Mouse (Mus musculus) splenic B cell, adult 2 months (primary cell): ENCODE measurements around the gene Myh9.
"Not testable (repeated sequence)": the region's sequence is repeated elsewhere in the genome, so short reads cannot be mapped to it uniquely, and the experiment has no call there.

ENCODE experiments used
- DNase-seq: peaks from one replicate; pipeline ENCODE4 v3.0.0-alpha.2; 2011; ENCODE audit warnings: low read depth, low spot score
- H3K27me3 ChIP-seq: 2 replicates; pipeline ENCODE4 v1.6.1; 2012; ENCODE audit warnings: mild to moderate bottlenecking, low read length, moderate library complexity, mixed read lengths; ENCODE audit not compliant: control insufficient read depth, poor library complexity, insufficient read depth, severe bottlenecking
- H3K36me3 ChIP-seq: 2 replicates; pipeline ENCODE4 v1.6.1; 2012; ENCODE audit warnings: mild to moderate bottlenecking, low read length, moderate library complexity, mixed read lengths; ENCODE audit not compliant: control insufficient read depth, poor library complexity, insufficient read depth, severe bottlenecking

Myh9 gene

DNA sequence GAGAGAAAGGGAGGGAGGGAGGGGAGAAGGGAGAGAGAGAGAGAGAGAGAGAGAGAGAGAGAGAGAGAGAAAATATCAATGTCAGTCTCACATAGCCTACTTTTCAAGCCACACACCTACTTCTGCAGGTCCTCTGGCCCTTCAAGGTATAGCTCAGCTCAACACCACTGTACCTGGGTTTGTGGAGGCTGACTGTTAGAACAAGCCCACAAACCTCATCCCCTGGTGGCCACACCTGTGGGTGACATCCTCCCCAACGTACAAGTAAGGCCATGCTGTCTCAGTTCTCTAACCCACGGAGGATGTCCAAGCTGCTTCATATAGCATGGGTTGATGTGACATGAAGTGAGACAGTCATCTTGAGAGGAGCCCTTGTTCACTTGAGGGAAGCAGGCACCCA is 35.2 kb upstream of the Myh9 start:
- peak; percentile 66 for DNase-seq
- Histone ChIP-seq H3K36me3 (no peaks in the 10 kb centered on the region), H3K27me3 (no peaks in the 10 kb centered on the region)

DNA sequence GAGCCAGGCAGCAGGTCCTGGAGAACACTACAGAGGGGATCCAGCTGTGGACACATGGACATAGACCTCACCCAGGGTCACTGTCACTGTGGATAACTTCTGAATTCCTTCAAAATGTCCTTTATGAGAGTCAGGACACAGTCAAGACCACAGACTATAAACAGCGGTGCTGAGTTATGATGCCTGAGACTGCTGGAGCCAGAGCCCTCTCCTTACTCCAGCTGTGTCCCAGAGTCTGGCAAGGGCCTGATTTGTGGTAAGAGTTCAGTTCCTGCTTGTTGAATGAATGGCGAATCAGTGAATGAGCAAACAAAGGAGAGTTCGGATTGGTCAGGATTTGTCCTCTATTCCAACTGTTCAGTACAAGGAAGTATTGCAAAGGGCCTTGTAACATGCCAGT is 34.7 kb upstream of the Myh9 start:
- H3K27me3 ChIP-seq, result no peaks in the 10 kb centered on the region
- DNase-seq, result no peak
- no peaks in the 10 kb centered on the region for H3K36me3 ChIP-seq

DNA sequence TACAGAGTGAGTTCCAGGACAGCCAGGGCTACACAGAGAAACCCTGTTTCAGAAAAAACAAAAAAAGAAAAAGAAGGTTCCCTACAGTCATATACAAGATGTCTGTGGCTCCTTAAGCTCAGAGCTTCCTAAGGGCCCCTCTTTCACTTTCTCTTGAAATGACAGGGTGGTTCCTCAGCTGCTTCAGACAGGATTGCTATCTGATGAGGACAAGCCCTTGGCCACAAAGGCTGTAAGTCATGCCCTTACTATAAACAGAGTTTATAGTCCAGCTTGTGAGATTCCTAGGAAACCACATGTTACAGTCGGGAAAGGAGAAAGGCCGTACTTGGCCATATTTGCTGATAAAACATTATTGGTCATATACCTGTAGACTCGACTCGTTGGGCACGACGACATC is 34.0 kb upstream of the Myh9 start:
- no peak for DNase-seq

DNA sequence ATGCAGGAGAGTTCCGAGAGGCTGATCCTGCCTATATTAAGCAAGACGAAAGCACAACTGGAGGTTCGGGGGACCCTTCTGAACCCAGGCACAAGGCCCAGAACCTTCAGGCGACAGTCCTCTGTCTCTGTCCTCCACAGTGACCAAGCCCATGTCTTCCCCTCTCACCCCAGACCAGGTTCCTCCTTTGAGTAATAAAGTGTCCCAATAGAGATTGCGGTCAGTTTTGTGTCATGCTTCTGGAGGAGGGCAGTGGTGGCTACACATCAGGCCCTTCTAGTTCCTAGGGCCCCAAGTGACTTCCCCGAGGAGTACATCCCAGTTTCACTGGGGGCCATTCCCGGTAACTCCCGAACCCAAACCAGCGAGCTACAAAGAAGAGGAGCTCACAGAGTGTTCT is 32.8 kb upstream of the Myh9 start:
- no peaks in the 10 kb centered on the region for H3K36me3 ChIP-seq
- H3K27me3 ChIP-seq, result no peaks in the 10 kb centered on the region
- DNase-seq, result no peak

More for the DNA sequence above, 34.0 kb upstream of the Myh9 start:
- Histone ChIP-seq H3K27me3 (no peaks in the 10 kb centered on the region), H3K36me3 (no peaks in the 10 kb centered on the region)

DNA sequence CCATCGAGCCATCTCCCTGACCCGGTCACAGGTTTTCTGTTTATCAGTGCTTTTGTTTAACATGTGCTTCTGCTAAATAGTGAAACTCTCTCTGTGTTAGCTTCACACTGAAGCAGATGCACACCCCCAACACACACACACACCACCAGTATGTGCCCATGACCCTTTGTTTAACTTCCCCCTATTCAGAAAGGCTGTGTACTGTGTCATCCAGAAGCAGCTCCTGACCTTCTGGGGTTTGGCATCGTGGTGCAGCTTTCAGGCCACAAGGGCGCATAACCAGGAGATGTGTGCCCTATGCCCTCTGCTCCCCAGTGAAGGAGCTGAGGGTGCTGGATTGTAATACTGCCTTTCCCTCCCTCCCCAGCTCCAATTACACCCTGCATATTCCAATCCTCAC is 32.3 kb upstream of the Myh9 start:
- Histone ChIP-seq H3K36me3 (no peaks in the 10 kb centered on the region), H3K27me3 (no peaks in the 10 kb centered on the region)
- no peak for DNase-seq

DNA sequence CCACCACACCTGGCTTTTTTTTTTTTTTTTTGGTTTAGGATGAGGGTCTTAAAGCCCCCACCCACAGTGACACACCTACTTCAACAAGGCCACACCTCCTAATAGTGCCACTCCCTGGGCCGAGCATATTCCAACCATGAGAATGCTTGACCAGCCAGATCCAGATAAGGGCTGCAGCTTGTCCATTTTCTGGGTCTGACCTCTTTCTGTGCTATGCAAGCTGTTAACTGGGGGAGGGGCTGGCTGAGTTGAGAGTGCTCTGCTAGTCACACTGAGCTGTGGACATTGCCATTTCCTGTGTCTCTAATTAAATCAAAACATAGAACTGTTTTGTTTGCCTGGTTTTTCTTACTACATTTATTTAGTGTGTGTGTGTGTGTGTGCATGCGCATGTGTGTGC is 31.6 kb upstream of the Myh9 start:
- DNase-seq, result no peak
- Histone ChIP-seq H3K36me3 (no peaks in the 10 kb centered on the region), H3K27me3 (no peaks in the 10 kb centered on the region)

DNA sequence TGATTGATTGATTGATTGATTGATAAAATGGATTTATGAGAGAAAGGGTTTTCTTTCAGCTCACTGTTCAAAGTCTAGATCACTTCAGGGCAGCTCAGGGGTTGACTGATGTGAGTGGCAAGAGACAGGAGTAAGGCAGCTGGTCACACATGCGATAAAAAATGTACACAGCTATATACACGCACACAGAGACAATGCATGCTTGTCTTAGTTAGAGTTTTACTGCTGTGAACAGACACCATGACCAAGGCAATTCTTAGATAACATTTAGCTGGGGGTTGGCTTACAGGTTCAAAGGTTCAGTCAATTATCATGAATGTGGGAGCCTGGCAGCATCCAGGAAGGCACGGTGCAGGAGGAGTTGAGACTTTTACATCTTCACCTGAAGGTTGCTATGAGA is 31.0 kb upstream of the Myh9 start:
- DNase-seq, result no peak
- no peaks in the 10 kb centered on the region for H3K27me3 ChIP-seq
- no peaks in the 10 kb centered on the region for H3K36me3 ChIP-seq

DNA sequence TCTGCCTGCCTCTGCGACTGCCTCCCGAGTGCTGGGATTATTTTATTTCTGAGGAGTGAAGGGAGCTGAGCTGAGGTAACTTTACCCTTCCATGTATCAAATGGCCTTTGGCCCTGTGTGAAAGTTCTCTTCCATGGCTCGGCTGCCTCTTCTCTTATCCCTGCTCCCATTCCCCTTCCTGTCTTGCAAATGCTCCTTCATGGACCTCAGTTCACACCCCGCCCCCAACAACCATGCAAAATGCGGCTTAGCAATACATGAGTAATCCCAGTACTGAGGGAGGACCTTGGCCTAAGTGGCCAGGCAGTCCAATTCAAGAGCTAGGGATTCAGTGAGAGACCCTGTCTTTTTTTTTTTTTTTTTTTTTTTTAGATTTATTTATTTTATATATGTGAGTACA is 26.4 kb upstream of the Myh9 start:
- Histone ChIP-seq H3K27me3 (no peaks in the 10 kb centered on the region), H3K36me3 (no peaks in the 10 kb centered on the region)
- DNase-seq, result no peak

DNA sequence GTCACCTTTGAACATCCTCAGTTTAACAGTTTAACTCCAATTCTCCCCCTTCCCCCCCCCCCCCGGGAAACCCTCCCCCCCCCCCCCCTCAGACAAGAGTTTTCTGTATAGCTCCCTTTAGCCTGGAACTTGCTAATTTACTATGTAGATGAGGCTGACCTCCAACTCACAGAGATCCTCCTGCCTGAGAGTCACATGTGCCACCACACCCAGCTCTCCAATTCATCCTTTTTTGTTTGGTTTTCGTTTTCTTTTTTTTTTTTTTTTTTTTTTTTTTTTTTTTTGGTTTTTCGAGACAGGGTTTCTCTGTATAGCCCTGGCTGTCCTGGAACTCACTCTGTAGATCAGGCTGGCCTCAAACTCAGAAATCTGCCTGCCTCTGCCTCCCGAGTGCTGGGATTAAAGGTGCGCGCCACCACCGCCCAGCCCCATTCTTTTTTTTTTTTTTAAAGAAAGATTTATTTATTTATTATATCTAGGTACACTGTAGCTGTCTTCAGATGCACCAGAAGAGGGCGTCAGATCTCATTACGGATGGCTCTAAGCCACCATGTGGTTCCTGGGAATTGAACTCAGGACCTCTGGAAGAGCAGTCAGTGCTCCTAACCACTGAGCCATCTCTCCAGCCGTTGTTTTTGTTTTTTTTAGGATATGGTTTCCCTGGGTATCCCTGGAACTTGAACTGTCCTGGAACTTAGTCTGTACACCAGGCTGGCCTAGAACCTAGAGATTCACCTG is 25.4 kb upstream of the Myh9 start:
- DNase-seq, H3K36me3 ChIP-seq, H3K27me3 ChIP-seq: not testable (repeated sequence)

DNA sequence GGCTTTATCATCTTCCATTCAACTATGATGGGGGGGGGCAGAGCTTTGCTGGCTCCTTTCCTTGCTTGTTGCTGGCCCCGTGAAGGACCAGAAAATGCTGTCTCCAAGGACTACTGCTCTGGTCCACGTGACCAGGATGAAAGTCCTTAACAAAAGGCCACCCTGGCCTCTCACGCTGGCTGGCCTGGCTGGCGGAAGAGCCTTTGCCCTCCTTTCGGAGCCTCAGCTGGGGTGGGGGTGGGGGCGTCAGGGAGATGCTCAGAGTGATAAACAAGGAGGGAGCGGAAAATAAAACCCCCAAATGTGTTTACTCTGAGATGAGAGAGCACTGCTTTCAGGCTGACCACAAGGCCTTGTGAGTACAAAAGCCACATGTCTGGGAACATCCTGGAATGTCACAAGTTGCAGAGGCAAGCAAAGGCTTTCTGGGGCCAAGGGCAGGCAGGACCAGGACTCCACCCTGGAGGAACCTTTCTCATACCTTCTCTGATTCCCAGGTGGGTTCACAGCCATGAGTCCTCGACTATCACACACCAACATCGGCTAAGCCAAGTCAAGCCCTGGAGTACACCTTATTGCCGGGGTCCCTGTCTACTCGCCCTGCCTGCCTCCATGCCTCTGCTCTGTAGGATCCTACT is 24.7 kb upstream of the Myh9 start:
- no peaks in the 10 kb centered on the region for H3K36me3 ChIP-seq
- H3K27me3 ChIP-seq, result no peaks in the 10 kb centered on the region
- DNase-seq, result no peak

DNA sequence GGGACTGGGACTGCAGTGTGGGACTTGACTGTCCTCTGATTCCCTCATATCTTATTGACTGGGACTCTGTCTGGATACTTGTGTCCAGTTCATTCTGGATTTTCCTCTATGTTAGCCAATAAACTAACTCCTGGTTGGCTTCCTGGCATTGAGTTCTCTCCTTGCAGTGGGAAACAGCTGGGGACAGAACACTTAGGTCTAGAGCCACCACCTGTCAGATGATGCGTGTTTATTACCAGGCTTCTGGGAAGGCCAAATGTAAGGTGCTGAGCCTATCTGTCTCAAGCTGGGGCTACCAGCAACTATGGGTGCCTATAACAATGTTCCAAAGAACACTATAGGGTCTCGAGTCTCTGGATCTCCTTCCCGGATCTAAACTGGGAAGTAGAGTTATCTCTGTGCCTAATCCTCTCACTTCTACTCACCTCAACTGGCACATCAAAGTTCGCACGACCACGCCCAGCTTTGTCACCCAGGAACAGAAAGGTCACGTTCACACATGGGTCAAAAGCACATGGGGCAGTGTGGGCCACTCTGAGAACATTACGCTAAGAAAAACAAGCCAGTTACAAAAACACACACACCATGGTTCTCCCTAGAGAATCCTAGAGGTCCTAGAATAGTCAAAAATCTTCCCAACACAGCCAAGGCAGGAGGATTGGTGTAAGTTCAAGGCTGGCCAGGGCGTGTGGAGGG is 22.2 kb upstream of the Myh9 start:
- H3K27me3 ChIP-seq, result no peaks in the 10 kb centered on the region
- no peak for DNase-seq
- no peaks in the 10 kb centered on the region for H3K36me3 ChIP-seq

DNA sequence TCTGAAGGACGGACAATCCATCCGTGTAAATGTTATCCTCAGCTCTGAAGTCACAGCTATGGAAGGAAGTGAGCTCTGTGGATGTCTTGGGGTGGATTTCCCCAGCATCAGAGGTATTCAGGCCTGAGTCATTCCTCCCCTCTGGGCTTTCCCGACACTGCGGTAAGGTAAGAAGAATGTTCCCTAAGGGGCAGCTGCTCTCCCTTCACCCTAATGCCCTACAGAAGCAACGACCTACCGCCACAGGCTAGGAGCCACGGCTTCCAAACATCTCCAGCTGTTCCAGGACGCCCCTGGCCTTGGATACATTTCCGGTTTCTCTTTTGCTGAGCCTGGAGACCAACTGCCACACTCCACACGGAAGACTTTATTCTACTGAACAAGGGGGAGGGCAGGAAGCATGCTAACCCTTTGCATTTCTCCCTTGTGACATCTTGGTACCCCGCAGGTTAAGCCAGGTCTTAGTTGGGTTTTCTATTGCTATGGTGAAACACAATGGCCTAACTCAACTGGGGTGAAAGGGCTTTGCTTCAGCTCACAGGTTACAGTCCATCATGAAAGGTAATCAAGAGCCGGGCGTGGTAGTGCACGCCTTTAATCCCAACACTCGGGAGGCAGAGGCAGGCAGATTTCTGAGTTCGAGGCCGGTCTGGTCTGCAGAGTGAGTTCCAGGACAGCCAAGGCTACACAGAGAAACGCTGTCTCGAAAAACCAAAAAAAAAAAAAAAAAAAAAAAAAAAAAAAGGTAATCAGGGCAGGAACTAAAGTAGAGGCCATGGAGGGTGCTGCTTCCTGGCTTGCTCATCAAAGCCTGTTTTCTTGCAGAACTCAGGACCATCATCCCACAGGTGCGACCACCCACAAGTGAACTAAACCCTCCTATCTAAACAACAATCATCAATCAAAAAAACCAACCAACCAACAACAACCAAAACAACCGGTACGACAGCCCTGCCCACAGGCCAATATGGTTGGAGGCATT is 21.3 kb upstream of the Myh9 start:
- Histone ChIP-seq H3K27me3 (no peaks in the 10 kb centered on the region), H3K36me3 (no peaks in the 10 kb centered on the region)
- DNase-seq, result no peak

DNA sequence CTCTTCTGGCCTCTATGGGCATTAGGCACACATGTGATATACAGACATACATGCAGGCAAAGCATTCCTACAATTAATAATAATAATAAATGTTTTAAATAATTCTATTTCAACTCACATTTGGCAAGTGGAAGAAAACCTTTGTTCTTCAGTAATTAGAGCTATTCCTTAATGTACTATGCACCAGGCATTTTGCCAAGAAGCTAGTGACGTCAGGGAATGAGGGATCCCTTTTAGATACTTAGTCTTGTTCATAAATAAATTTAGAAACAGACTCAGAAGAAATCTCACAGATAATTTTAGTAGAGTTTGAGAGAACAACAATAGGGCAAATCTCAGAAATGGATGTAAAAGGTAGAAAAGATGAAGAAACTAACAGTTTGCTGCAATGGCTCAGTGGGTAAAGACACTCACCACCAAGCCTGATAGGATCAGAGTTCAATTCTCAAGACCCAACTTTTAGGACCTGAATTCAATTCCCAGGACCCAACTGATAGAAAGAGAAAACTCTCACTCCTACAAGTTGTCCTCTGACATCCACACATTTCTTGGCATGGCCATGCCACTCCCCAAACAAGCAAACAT is 18.2 kb upstream of the Myh9 start:
- Histone ChIP-seq H3K27me3 (no peaks in the 10 kb centered on the region), H3K36me3 (no peaks in the 10 kb centered on the region)
- no peak for DNase-seq

DNA sequence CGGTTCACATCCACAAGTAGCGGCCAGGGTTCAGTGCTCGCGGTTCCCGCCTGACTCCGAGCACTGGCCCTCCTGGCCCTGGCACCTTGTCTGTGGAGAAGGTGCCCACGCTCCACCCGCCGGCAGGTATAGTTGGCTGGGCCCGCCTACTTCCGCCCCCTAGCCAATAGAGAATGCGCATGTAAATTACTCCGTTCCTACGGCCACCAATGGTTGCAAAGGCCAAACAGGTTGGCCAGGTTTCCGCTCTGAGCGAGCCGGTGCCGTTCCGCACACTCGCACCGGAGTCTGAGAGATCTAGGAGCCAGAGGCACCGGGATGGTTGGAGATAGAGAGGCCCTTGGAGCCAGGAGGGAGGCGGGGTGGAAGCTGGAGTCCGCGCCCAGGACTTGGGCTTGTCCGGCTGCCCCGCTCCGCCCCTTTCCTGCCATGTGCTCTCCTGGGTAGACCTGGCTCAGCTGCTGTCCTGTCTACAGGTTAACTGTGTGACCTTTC is 15.7 kb upstream of the Myh9 start:
- no peaks in the 10 kb centered on the region for H3K27me3 ChIP-seq
- DNase-seq, result peak; percentile 61
- H3K36me3 ChIP-seq, result no peaks in the 10 kb centered on the region
